Mouse (Mus musculus): Measurements from ENCODE around the gene Btf3.

Gene Btf3

GRCm38 (mm10) chr13:98275646-98276045 lies 41.2 kb downstream of the Btf3 start:
- no peak for DNase-seq

- no peak for DNase-seq
These were observed 42.8 kb downstream of the Btf3 start for GRCm38 (mm10) chr13:98274023-98274422.

GRCm38 (mm10) chr13:98264111-98264510 lies 52.7 kb downstream of the Btf3 start:
- no peak for DNase-seq

- DNase-seq, result no peak
These were observed 53.3 kb downstream of the Btf3 start for GRCm38 (mm10) chr13:98263458-98263987.

DNA sequence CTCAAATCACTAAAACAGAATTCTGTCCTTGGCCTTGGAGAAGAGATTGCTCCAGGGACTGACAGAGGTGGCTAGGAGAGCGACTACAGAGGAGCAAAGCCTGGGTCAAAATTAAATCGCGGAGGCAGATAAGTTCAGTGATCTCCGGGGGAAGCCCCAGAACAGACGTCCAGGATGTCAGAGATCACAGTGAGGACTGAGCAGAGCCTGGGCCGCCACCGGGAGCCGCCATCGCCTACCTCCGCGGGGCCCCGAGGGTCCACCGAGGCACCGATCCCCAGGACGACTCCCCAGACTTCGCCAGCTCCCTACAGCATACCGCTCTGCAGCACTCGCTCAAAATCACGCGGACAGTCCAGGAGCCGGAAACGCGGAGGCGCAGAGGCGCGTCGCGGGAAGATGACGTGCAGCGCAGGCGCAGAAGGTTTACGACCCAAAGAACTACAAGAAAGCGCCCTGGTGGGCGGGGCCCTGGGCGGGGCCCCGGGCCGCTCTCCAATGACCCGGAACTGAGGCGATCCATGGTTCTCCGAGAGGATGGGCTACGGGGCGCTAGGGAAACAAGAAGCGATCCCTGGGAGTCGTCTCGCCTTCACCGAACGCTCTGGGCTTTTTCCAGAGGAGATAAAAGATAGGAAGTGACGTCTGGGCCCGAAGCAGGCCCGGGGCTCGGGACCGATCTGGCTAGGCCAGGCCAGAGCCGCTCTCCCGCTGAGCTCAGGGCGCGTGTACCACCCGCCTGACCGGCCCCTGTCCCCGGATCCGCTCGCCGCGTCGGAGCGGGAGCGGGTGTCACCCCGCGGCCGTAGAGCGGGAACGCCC lies 54.0 kb downstream of the Btf3 start, which contains the start of the genes Utp15 and Ankra2:
Gene Utp15, minus strand, starts transcription at position 406 of the 822 bp plus-strand sequence.
Gene Ankra2, plus strand, starts transcription at position 439 of the 822 bp plus-strand sequence.
- peak; percentile 99 for DNase-seq

All from kidney, postnatal 4 days (tissue).